ENCODE assay signal across 17 mouse cellular contexts in genomic region chr11:9047044-9047443, GRCm38 (mm10). TPM values are rescaled to one million over a fixed set of nuclear protein-coding genes. Genes with fewer than 3 reads are reported as not detected.
A peak's percentile ranks its signal among the peaks of the same experiment; 100 is the strongest.
DNase-seq lines count a peak whose midpoint lies in the region; ATAC-seq and TF ChIP-seq lines count a peak whose summit lies in the region.
"Had no signal": no experiment of that assay in that cellular context is flagged by ENCODE, and none has a peak within 500 bp of the region (broad histone marks: within the 10 kb centered on the region; RNA-seq: fewer than 3 reads in every experiment).

No protein-coding gene starts in this region.

- no peaks in the 10 kb centered on the region for H3K9me3 ChIP-seq in forebrain, embryonic 14.5 days (replicated peaks; ENCODE audit: control insufficient read depth, low read length)
- H3K9me3 ChIP-seq in forebrain, embryonic 11.5 days (ENCODE audit: control insufficient read depth, low read length), result no peaks in the 10 kb centered on the region
- no peaks in the 10 kb centered on the region for H3K9me3 ChIP-seq in lung, embryonic 14.5 days (ENCODE audit: low read depth, low read length)
- no peaks in the 10 kb centered on the region for H3K9me3 ChIP-seq in heart, embryonic 13.5 days
- no peaks in the 10 kb centered on the region for H3K9me3 ChIP-seq in midbrain, embryonic 13.5 days
- H3K9me3 ChIP-seq: midbrain, embryonic 12.5 days had no signal

- no peak overlapping the region for H3K4me2 ChIP-seq in forebrain, embryonic 14.5 days (ENCODE audit: low read length)
- no peak overlapping the region for H3K4me2 ChIP-seq in forebrain, embryonic 11.5 days (ENCODE audit: low read depth, low read length, severe bottlenecking)
- H3K4me2 ChIP-seq in lung, embryonic 14.5 days, result no peak overlapping the region
- H3K4me2 ChIP-seq in heart, embryonic 13.5 days, result peak overlapping the region; percentile 88
- H3K4me2 ChIP-seq in midbrain, embryonic 13.5 days (replicated peaks), result no peak overlapping the region
- H3K4me2 ChIP-seq: hindbrain, embryonic 14.5 days; midbrain, embryonic 12.5 days had no signal

- no peak for ATAC-seq in forebrain, embryonic 14.5 days
- ATAC-seq in forebrain, embryonic 11.5 days (replicated peaks; ENCODE audit: low FRiP score), result no peak
- ATAC-seq in lung, embryonic 14.5 days (ENCODE audit: insufficient read depth), result no peak
- peak; percentile 70; the same call in 1 of the 2 replicates for ATAC-seq in heart, embryonic 13.5 days (ENCODE audit: extremely low read depth, insufficient number of reproducible peaks, low FRiP score, low TSS enrichment)
- ATAC-seq in midbrain, embryonic 13.5 days, result no peak
- ATAC-seq: lung, postnatal 0 days had no signal

- H3K27me3 ChIP-seq in forebrain, embryonic 14.5 days (replicated peaks; ENCODE audit: control insufficient read depth, insufficient read depth, low read length), result peaks cover 6% of the 10 kb centered on the region; the same call in 1 of the 2 replicates
- peaks cover 5% of the 10 kb centered on the region; the same call in 1 of the 2 replicates for H3K27me3 ChIP-seq in forebrain, embryonic 11.5 days (ENCODE audit: control insufficient read depth, insufficient read depth, low read length)
- H3K27me3 ChIP-seq in lung, embryonic 14.5 days (ENCODE audit: insufficient read depth, low read length), result peaks cover 7% of the 10 kb centered on the region; the same call in 1 of the 2 replicates
- H3K27me3 ChIP-seq in heart, embryonic 13.5 days (replicated peaks), result peaks cover 12% of the 10 kb centered on the region
- peaks cover 25% of the 10 kb centered on the region for H3K27me3 ChIP-seq in midbrain, embryonic 13.5 days

- no peak for TF ChIP-seq CTCF in lung, embryonic 14.5 days (IDR thresholded peaks at IDR 0.05; ENCODE audit: low read depth)
- TF ChIP-seq CTCF in lung, adult 2 months (IDR thresholded peaks at IDR 0.05; ENCODE audit: insufficient read depth, low read length), result no peak

- peak; percentile 4 for DNase-seq in forebrain, embryonic 14.5 days (ENCODE audit: low spot score)
- DNase-seq in forebrain, embryonic 11.5 days (ENCODE audit: low spot score), result no peak
- DNase-seq in lung, embryonic 14.5 days, result peak; percentile 23
- DNase-seq in lung, adult 2 months, result no peak
- DNase-seq in kidney, postnatal 25 days, result peak; percentile 42 to 50
- no peak for DNase-seq in gastrocnemius, postnatal 14 days
- DNase-seq: cerebellum, adult 11 months; liver; thymus, postnatal 14 days had no signal

- H3K36me3 ChIP-seq in forebrain, embryonic 14.5 days (ENCODE audit: control insufficient read depth, insufficient read depth, low read length), result no peaks in the 10 kb centered on the region
- H3K36me3 ChIP-seq in forebrain, embryonic 11.5 days (ENCODE audit: control insufficient read depth, insufficient read depth, low read length), result no peaks in the 10 kb centered on the region
- H3K36me3 ChIP-seq in lung, embryonic 14.5 days (ENCODE audit: insufficient read depth), result no peaks in the 10 kb centered on the region
- no peaks in the 10 kb centered on the region for H3K36me3 ChIP-seq in heart, embryonic 13.5 days
- no peaks in the 10 kb centered on the region for H3K36me3 ChIP-seq in midbrain, embryonic 13.5 days
- H3K36me3 ChIP-seq: midbrain, embryonic 12.5 days had no signal

- TF ChIP-seq POLR2A in lung, adult 2 months (IDR thresholded peaks at IDR 0.05; ENCODE audit: borderline replicate concordance, extremely low read depth, low read depth, low read length), result no peak

- H3K4me3 ChIP-seq in forebrain, embryonic 14.5 days (ENCODE audit: low read depth, low read length), result no peak overlapping the region
- H3K4me3 ChIP-seq in forebrain, embryonic 11.5 days (ENCODE audit: low read depth, low read length), result no peak overlapping the region
- no peak overlapping the region for H3K4me3 ChIP-seq in lung, embryonic 14.5 days (ENCODE audit: low read depth, low read length)
- no peak overlapping the region for H3K4me3 ChIP-seq in lung, adult 2 months (replicated peaks; ENCODE audit: extremely low read depth, low read depth, low read length)
- no peak overlapping the region for H3K4me3 ChIP-seq in heart, embryonic 13.5 days
- no peak overlapping the region for H3K4me3 ChIP-seq in midbrain, embryonic 13.5 days (replicated peaks)
- H3K4me3 ChIP-seq: midbrain, embryonic 12.5 days had no signal

- no peak overlapping the region for H3K27ac ChIP-seq in forebrain, embryonic 14.5 days (ENCODE audit: low read depth, low read length)
- H3K27ac ChIP-seq in forebrain, embryonic 11.5 days (ENCODE audit: low read depth, low read length), result no peak overlapping the region
- no peak overlapping the region for H3K27ac ChIP-seq in lung, embryonic 14.5 days (ENCODE audit: low read depth)
- H3K27ac ChIP-seq in heart, embryonic 13.5 days (replicated peaks), result peak overlapping the region; percentile 87
- no peak overlapping the region for H3K27ac ChIP-seq in midbrain, embryonic 13.5 days
- H3K27ac ChIP-seq: hindbrain, embryonic 14.5 days; midbrain, embryonic 12.5 days had no signal

- H3K9ac ChIP-seq in forebrain, embryonic 14.5 days (ENCODE audit: low read length), result no peak overlapping the region
- H3K9ac ChIP-seq in forebrain, embryonic 11.5 days (ENCODE audit: low read length), result no peak overlapping the region
- no peak overlapping the region for H3K9ac ChIP-seq in lung, embryonic 14.5 days
- no peak overlapping the region for H3K9ac ChIP-seq in heart, embryonic 13.5 days
- no peak overlapping the region for H3K9ac ChIP-seq in midbrain, embryonic 13.5 days (replicated peaks)
- H3K9ac ChIP-seq: hindbrain, embryonic 14.5 days; midbrain, embryonic 12.5 days had no signal

- H3K4me1 ChIP-seq in forebrain, embryonic 14.5 days (ENCODE audit: control insufficient read depth, insufficient read depth, low read length), result no peaks in the 10 kb centered on the region; the same call in 1 of the 2 replicates
- 0 out of 2 replicates have a peak, but pooled peaks cover 2% of the 10 kb centered on the region for H3K4me1 ChIP-seq in forebrain, embryonic 11.5 days (replicated peaks; ENCODE audit: control insufficient read depth, insufficient read depth, low read length)
- H3K4me1 ChIP-seq in lung, embryonic 14.5 days (ENCODE audit: insufficient read depth), result no peaks in the 10 kb centered on the region
- peaks cover 7% of the 10 kb centered on the region for H3K4me1 ChIP-seq in lung, adult 2 months (ENCODE audit: control insufficient read depth, insufficient read depth, low read length)
- H3K4me1 ChIP-seq in heart, embryonic 13.5 days, result peaks cover 43% of the 10 kb centered on the region
- H3K4me1 ChIP-seq in midbrain, embryonic 13.5 days (replicated peaks), result peaks cover 6% of the 10 kb centered on the region; the same call in 1 of the 2 replicates

- 83% methylated on average over 5 of the region's 5 CpGs for WGBS in forebrain, embryonic 14.5 days
- 87% methylated on average over 5 of the region's 5 CpGs for WGBS in forebrain, embryonic 11.5 days
- WGBS in lung, embryonic 14.5 days, result 43% methylated on average over 5 of the region's 5 CpGs
- WGBS in lung, adult 2 months, result 46% methylated on average over 5 of the region's 5 CpGs
- 30% methylated on average over 5 of the region's 5 CpGs for WGBS in heart, embryonic 13.5 days
- WGBS in midbrain, embryonic 13.5 days, result 81% methylated on average over 5 of the region's 5 CpGs

- intact Hi-C loops in gastrocnemius, postnatal 14 days (cut with DNase I; ENCODE audit: low total_unique reads), result no loop called here

RNA-seq across cellular contexts. Expression of gene Gm11992, which starts 1.4 kb away (rescaled TPM):
- polyA plus RNA-seq in forebrain, embryonic 14.5 days (2014; fragmentation: Nextera tagmentation; extraction: Ambion mirVana), result 1.0 and 1.2 TPM in 2 replicates
- 0.32 and 0.52 TPM in 2 replicates for polyA plus RNA-seq in forebrain, embryonic 11.5 days (2014; fragmentation: Nextera tagmentation; extraction: Ambion mirVana)
- 0.38 and 0.74 TPM in 2 replicates for polyA plus RNA-seq in lung, embryonic 14.5 days (2014; fragmentation: Nextera tagmentation; extraction: Ambion mirVana)
- 4.4 and 6.4 TPM in 2 replicates for polyA plus RNA-seq in lung, adult 2 months (2012; rRNA removed)
- 2.3 and 3.7 TPM in 2 replicates for polyA plus RNA-seq in heart, embryonic 13.5 days (2015; fragmentation: Nextera tagmentation; extraction: Ambion mirVana)
- polyA plus RNA-seq in midbrain, embryonic 13.5 days (2015; fragmentation: Nextera tagmentation; extraction: Ambion mirVana), result 0.73 and 0.77 TPM in 2 replicates
- total RNA-seq in gastrocnemius, postnatal 14 days (2021), result not detected
- total RNA-seq: gastrocnemius, adult 8-10 months; MEL had no signal
- polyA plus RNA-seq: C2C12 had no signal

RNA-seq across cellular contexts. Expression of gene Sun3, which starts 1.7 kb away (rescaled TPM):
- polyA plus RNA-seq in forebrain, embryonic 14.5 days (2014; fragmentation: Nextera tagmentation; extraction: Ambion mirVana), result 0.19 TPM in 2 replicates
- not detected in 2 replicates for polyA plus RNA-seq in forebrain, embryonic 11.5 days (2014; fragmentation: Nextera tagmentation; extraction: Ambion mirVana)
- not detected in 2 replicates for polyA plus RNA-seq in lung, embryonic 14.5 days (2014; fragmentation: Nextera tagmentation; extraction: Ambion mirVana)
- polyA plus RNA-seq in lung, adult 2 months (2012; rRNA removed), result 0.13 TPM in 1 of 2 replicates, not detected in the other
- 0.36 and 0.87 TPM in 2 replicates for polyA plus RNA-seq in heart, embryonic 13.5 days (2015; fragmentation: Nextera tagmentation; extraction: Ambion mirVana)
- polyA plus RNA-seq in midbrain, embryonic 13.5 days (2015; fragmentation: Nextera tagmentation; extraction: Ambion mirVana), result not detected in 2 replicates
- not detected for total RNA-seq in gastrocnemius, postnatal 14 days (2021)
- total RNA-seq: gastrocnemius, adult 8-10 months; MEL had no signal
- polyA plus RNA-seq: C2C12; midbrain, embryonic 12.5 days had no signal

RNA-seq across cellular contexts. Expression of gene Hus1, which starts 36.1 kb away (rescaled TPM):
- 9.8 and 11.6 TPM in 2 replicates for polyA plus RNA-seq in forebrain, embryonic 14.5 days (2014; fragmentation: Nextera tagmentation; extraction: Ambion mirVana)
- 24.6 and 29.1 TPM in 2 replicates for polyA plus RNA-seq in forebrain, embryonic 11.5 days (2014; fragmentation: Nextera tagmentation; extraction: Ambion mirVana)
- polyA plus RNA-seq in lung, embryonic 14.5 days (2014; fragmentation: Nextera tagmentation; extraction: Ambion mirVana), result 25.6 and 25.8 TPM in 2 replicates
- 9.1 and 11.5 TPM in 2 replicates for polyA plus RNA-seq in lung, adult 2 months (2012; rRNA removed)
- 12.1 and 13.0 TPM in 2 replicates for polyA plus RNA-seq in heart, embryonic 13.5 days (2015; fragmentation: Nextera tagmentation; extraction: Ambion mirVana)
- polyA plus RNA-seq in midbrain, embryonic 13.5 days (2015; fragmentation: Nextera tagmentation; extraction: Ambion mirVana), result 10.2 and 11.3 TPM in 2 replicates
- total RNA-seq in gastrocnemius, postnatal 14 days (2021), result 1 to 10 TPM; 6.5 to 6.9 TPM

Comparison
In these comparisons a context has a peak if more than half of its experiments do, and no peak if none do; other contexts are left out.
1. DNase-seq: peak in forebrain, embryonic 14.5 days (single experiment), lung, embryonic 14.5 days (single experiment) and kidney, postnatal 25 days (2 of 2); none in forebrain, embryonic 11.5 days (single experiment), lung, adult 2 months (single experiment) and gastrocnemius, postnatal 14 days (single experiment).